Mouse (Mus musculus) MEL (cell line): ENCODE data around the gene Crhbp. TPM values are rescaled to one million over a fixed set of nuclear protein-coding genes. Genes with fewer than 3 reads are reported as not detected.
A peak's percentile ranks its signal among the peaks of the same experiment; 100 is the strongest.

ENCODE experiments used
- DNase-seq: peaks from one replicate; pipeline ENCODE4 v3.0.0; 2011; ENCODE audit warnings: low read depth, low spot score
- H3K27ac ChIP-seq: 2 replicates; pipeline ENCODE4 v1.5.1; 2012; ENCODE audit warnings: low read depth, mild to moderate bottlenecking, control low read depth, low read length, moderate library complexity; ENCODE audit not compliant: control insufficient read depth
- H3K27me3 ChIP-seq, 2 experiments: fragments of 150-350 bp in 1 of 2; sonication (generic) in 1 of 2; 2 replicates each; pipeline ENCODE4 v1.6.1; 2012; ENCODE audit warnings: low read length in 2 of 2, mild to moderate bottlenecking in 2 of 2, improper control_type of control experiment in 1 of 2, moderate library complexity in 1 of 2; ENCODE audit not compliant: insufficient read depth in 2 of 2, control insufficient read depth in 1 of 2
- H3K36me3 ChIP-seq, 2 experiments: 2 replicates each; pipeline ENCODE4 v1.6.1; 2012 to 2014; ENCODE audit warnings: low read length in 2 of 2, improper control_type of control experiment in 1 of 2, inconsistent platforms in 1 of 2, mild to moderate bottlenecking in 1 of 2; ENCODE audit not compliant: insufficient read depth in 2 of 2, control insufficient read depth in 1 of 2
- H3K4me1 ChIP-seq, 2 experiments: fragments of 150-350 bp in 1 of 2; sonication (generic) in 1 of 2; 2 replicates each; pipeline ENCODE4 v1.6.1; 2012; ENCODE audit warnings: low read length in 2 of 2, improper control_type of control experiment in 1 of 2, mild to moderate bottlenecking in 1 of 2; ENCODE audit not compliant: insufficient read depth in 2 of 2, control insufficient read depth in 1 of 2
- H3K4me3 ChIP-seq, 2 experiments: fragments of 150-350 bp in 1 of 2; sonication (generic) in 1 of 2; 2 replicates each; pipeline ENCODE4 v1.5.1; 2012; ENCODE audit warnings: low read depth in 2 of 2, low read length in 2 of 2, mild to moderate bottlenecking in 2 of 2, moderate library complexity in 2 of 2, control low read depth in 1 of 2, improper control_type of control experiment in 1 of 2; ENCODE audit not compliant: control insufficient read depth in 1 of 2, insufficient read depth in 1 of 2
- H3K79me2 ChIP-seq: 2 replicates; pipeline ENCODE4 v1.6.1; 2012; ENCODE audit warnings: mild to moderate bottlenecking, low read length, moderate library complexity; ENCODE audit not compliant: control insufficient read depth, poor library complexity, insufficient read depth
- H3K9ac ChIP-seq: 2 replicates; pipeline ENCODE4 v1.6.1; 2012; ENCODE audit warnings: low read depth, mild to moderate bottlenecking, control low read depth, low read length, moderate library complexity; ENCODE audit not compliant: control insufficient read depth, poor library complexity, severe bottlenecking
- H3K9me3 ChIP-seq: fragments of 150-350 bp; sonication (generic); replicated peaks from 2 replicates; pipeline ENCODE4 v1.6.1; 2012; ENCODE audit warnings: mild to moderate bottlenecking, low read length, improper control_type of control experiment, moderate library complexity; ENCODE audit not compliant: insufficient read depth
- BHLHE40 ChIP-seq: IDR thresholded peaks from 2 replicates; pipeline ENCODE4 v1.6.1; 2012; ENCODE audit warnings: low read depth, mild to moderate bottlenecking, inconsistent platforms, low read length, improper control_type of control experiment, borderline replicate concordance
- CHD1 ChIP-seq: IDR thresholded peaks from 2 replicates; pipeline ENCODE4 v1.6.1; 2012; ENCODE audit warnings: low read depth, mild to moderate bottlenecking, inconsistent platforms, low read length, improper control_type of control experiment
- E2F4 ChIP-seq: IDR thresholded peaks from 2 replicates; pipeline ENCODE4 v1.6.1; 2011; ENCODE audit warnings: low read depth, low read length, improper control_type of control experiment, borderline replicate concordance
- EP300 ChIP-seq, 2 experiments: IDR thresholded peaks; 2 replicates each; pipeline ENCODE4 v1.6.1; 2011; ENCODE audit warnings: improper control_type of control experiment in 2 of 2, low read length in 2 of 2, low read depth in 1 of 2, mild to moderate bottlenecking in 1 of 2
- JUND ChIP-seq: IDR thresholded peaks from 2 replicates; pipeline ENCODE4 v1.6.1; 2011; ENCODE audit warnings: low read depth, mild to moderate bottlenecking, improper control_type of control experiment, low read length
- KAT2A ChIP-seq: conservative IDR thresholded peaks from 2 replicates; pipeline ENCODE4 v1.6.1; 2012; ENCODE audit warnings: low read depth, low read length, improper control_type of control experiment, inconsistent platforms
- MAX ChIP-seq: IDR thresholded peaks from 2 replicates; pipeline ENCODE4 v1.6.1; 2011; ENCODE audit warnings: low read length, improper control_type of control experiment
- MAZ ChIP-seq: IDR thresholded peaks from 2 replicates; pipeline ENCODE4 v1.6.1; 2012; ENCODE audit warnings: low read depth, mild to moderate bottlenecking, inconsistent platforms, low read length, improper control_type of control experiment
- MEF2A ChIP-seq: IDR thresholded peaks from 2 replicates; pipeline ENCODE4 v1.6.1; 2014; ENCODE audit warnings: low read depth, mild to moderate bottlenecking, inconsistent platforms, low read length, improper control_type of control experiment; ENCODE audit not compliant: poor library complexity, insufficient replicate concordance, severe bottlenecking; ENCODE audit errors: extremely low read depth
- POLR2A ChIP-seq, 2 experiments: IDR thresholded peaks; 2 replicates each; pipeline ENCODE4 v1.6.1; 2011 to 2012; ENCODE audit warnings: low read length in 2 of 2, mild to moderate bottlenecking in 2 of 2, control low read depth in 1 of 2, improper control_type of control experiment in 1 of 2, low read depth in 1 of 2, moderate library complexity in 1 of 2; ENCODE audit not compliant: control insufficient read depth in 1 of 2, insufficient read depth in 1 of 2, poor library complexity in 1 of 2
- SMC3 ChIP-seq: IDR thresholded peaks from 2 replicates; pipeline ENCODE4 v1.6.1; 2011; ENCODE audit warnings: low read depth, low read length, improper control_type of control experiment
- TAL1 ChIP-seq: IDR thresholded peaks from 2 replicates; pipeline ENCODE4 v1.6.1; 2012; ENCODE audit warnings: mild to moderate bottlenecking, inconsistent platforms, low read length, moderate library complexity, mixed read lengths
- USF1 ChIP-seq: IDR thresholded peaks from 2 replicates; pipeline ENCODE4 v1.6.1; 2014; ENCODE audit warnings: low read depth, mild to moderate bottlenecking, inconsistent platforms, low read length, improper control_type of control experiment, moderate library complexity
- USF2 ChIP-seq, 2 experiments: IDR thresholded peaks; 2 replicates each; pipeline ENCODE4 v1.6.1; 2011 to 2012; ENCODE audit warnings: improper control_type of control experiment in 2 of 2, low read length in 2 of 2, borderline replicate concordance in 1 of 2, inconsistent platforms in 1 of 2, low read depth in 1 of 2, mild to moderate bottlenecking in 1 of 2; ENCODE audit not compliant: insufficient read depth in 1 of 2
- ZNF384 ChIP-seq: IDR thresholded peaks from 2 replicates; pipeline ENCODE4 v1.6.1; 2012; ENCODE audit warnings: low read depth, mild to moderate bottlenecking, inconsistent platforms, low read length, improper control_type of control experiment
- polyA plus RNA-seq, 2 experiments: library from polyadenylated mRNA; stranded (reverse) in 1 of 2; unstranded in 1 of 2; fragments of >175 nt in 1 of 2; fragments of >200 nt in 1 of 2; gene quantifications; 2 replicates each; pipeline versions ENCODE4 v1.2.1 to v1.2.4; 2012; ENCODE audit warnings: low replicate concordance in 2 of 2, low read depth in 1 of 2; ENCODE audit not compliant: insufficient read length in 2 of 2, insufficient read depth in 1 of 2, missing spikeins in 1 of 2
- total RNA-seq: library from RNA; depleted of rRNA; stranded (reverse); fragments of 300-350 nt; gene quantifications from 2 replicates; pipeline ENCODE4 v1.2.3, GENCODE M21; 2012

Gene Crhbp
- total and polyA plus RNA-seq, 3 experiments, result not detected

- Histone ChIP-seq H3K79me2 (no peaks in the 10 kb centered on the region), H3K27ac (no peak overlapping the region), H3K9me3 (no peaks in the 10 kb centered on the region), H3K9ac (no peak overlapping the region), H3K27me3 (no peaks in the 10 kb centered on the region), H3K4me1 (no peaks in the 10 kb centered on the region), H3K36me3 (no peaks in the 10 kb centered on the region), H3K4me3 (no peak overlapping the region)
- DNase-seq, result peak; percentile 42
- TF ChIP-seq MEF2A (no peak), USF1 (no peak), USF2 (IDR thresholded peaks at IDR 0.05; ENCODE audit: borderline replicate concordance in 1 of 2, insufficient read depth in 1 of 2, low read depth in 1 of 2, low read length in 2 of 2) (no peak), TAL1 (no peak), MAZ (no peak), JUND (no peak)
Measured at GRCm38 (mm10) chr13:95427499-95427898, 17.2 kb downstream of the Crhbp start.

GRCm38 (mm10) chr13:95426421-95426820 lies 18.3 kb downstream of the Crhbp start:
- H3K4me1 ChIP-seq, result no peaks in the 10 kb centered on the region
- TF ChIP-seq SMC3 (no peak), KAT2A (no peak), E2F4 (no peak), POLR2A (IDR thresholded peaks at IDR 0.05; ENCODE audit: control insufficient read depth in 1 of 2, insufficient read depth in 1 of 2, low read depth in 1 of 2, low read length in 2 of 2, poor library complexity in 1 of 2) (no peak), MAX (no peak), EP300 (IDR thresholded peaks at IDR 0.05; ENCODE audit: low read depth in 1 of 2, low read length in 2 of 2) (no peak), ZNF384 (no peak), CHD1 (no peak)
- H3K36me3 ChIP-seq, result no peaks in the 10 kb centered on the region
- no peaks in the 10 kb centered on the region for H3K79me2 ChIP-seq
- no peak overlapping the region for H3K9ac ChIP-seq
- no peak overlapping the region for H3K4me3 ChIP-seq
- no peak for DNase-seq
- H3K9me3 ChIP-seq, result no peaks in the 10 kb centered on the region
- H3K27me3 ChIP-seq, result no peaks in the 10 kb centered on the region
- H3K27ac ChIP-seq, result no peak overlapping the region

DNA sequence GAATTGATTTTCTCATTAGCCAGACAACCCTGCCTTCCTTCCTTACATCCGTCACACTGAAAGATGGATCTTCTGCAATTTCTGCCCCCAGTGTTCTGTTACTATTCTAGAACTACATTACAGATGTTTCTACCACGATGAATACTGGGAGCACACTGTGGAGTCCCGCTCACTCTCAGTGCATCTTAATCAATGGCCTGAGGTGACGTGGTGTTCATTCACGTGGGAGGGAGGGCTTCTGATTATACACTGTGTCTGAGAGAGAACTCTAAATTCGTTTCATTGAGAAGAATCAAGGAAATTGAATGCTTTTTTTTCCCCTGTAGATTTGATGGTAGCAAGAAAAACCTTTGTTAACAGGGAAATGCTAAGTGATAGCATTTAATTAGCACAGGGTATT lies 19.2 kb downstream of the Crhbp start:
- no peak overlapping the region for H3K27ac ChIP-seq
- DNase-seq, result no peak
- H3K4me1 ChIP-seq, result no peaks in the 10 kb centered on the region
- TF ChIP-seq ZNF384 (no peak), BHLHE40 (no peak)
- TF ChIP-seq, all 39 proteins: peak for 0
- H3K4me3 ChIP-seq, result no peak overlapping the region
- H3K79me2 ChIP-seq, result no peaks in the 10 kb centered on the region
- H3K27me3 ChIP-seq, result no peaks in the 10 kb centered on the region
- H3K9ac ChIP-seq, result no peak overlapping the region
- H3K36me3 ChIP-seq, result no peaks in the 10 kb centered on the region
- no peaks in the 10 kb centered on the region for H3K9me3 ChIP-seq
